Mouse (Mus musculus) liver, embryonic 15.5 days (tissue): ENCODE data around the gene Thada. TPM values are rescaled to one million over a fixed set of nuclear protein-coding genes. Genes with fewer than 3 reads are reported as not detected.

Experiments
- ATAC-seq: fragments of 200-750 bp; cut with Nextera tagmentation; 2 replicates; pipeline ENCODE4 v1.8.0; 2017; ENCODE audit warnings: moderate number of reproducible peaks, mild to moderate bottlenecking, moderate library complexity; ENCODE audit not compliant: insufficient read depth
- H3K27ac ChIP-seq: fragments of 300-500 bp; sonication (generic); replicated peaks from 2 replicates; pipeline ENCODE4 v1.5.1; 2015; ENCODE audit warnings: mild to moderate bottlenecking, inconsistent platforms
- H3K27me3 ChIP-seq: fragments of 300-500 bp; sonication (generic); 2 replicates; pipeline ENCODE4 v1.6.1; 2015; ENCODE audit warnings: mild to moderate bottlenecking, inconsistent platforms
- H3K36me3 ChIP-seq: fragments of 300-500 bp; sonication (generic); replicated peaks from 2 replicates; pipeline ENCODE4 v1.6.1; 2015; ENCODE audit warnings: moderate library complexity, mild to moderate bottlenecking, inconsistent platforms
- H3K4me1 ChIP-seq: fragments of 300-500 bp; sonication (generic); replicated peaks from 2 replicates; pipeline ENCODE4 v1.6.1; 2015; ENCODE audit warnings: inconsistent platforms
- H3K4me2 ChIP-seq: fragments of 300-500 bp; sonication (generic); 2 replicates; pipeline ENCODE4 v1.6.1; 2015; ENCODE audit warnings: moderate library complexity, mild to moderate bottlenecking, inconsistent platforms
- H3K4me3 ChIP-seq: fragments of 300-500 bp; sonication (generic); replicated peaks from 2 replicates; pipeline ENCODE4 v1.5.1; 2015; ENCODE audit warnings: mild to moderate bottlenecking, inconsistent platforms
- H3K9ac ChIP-seq: fragments of 300-500 bp; sonication (generic); 2 replicates; pipeline ENCODE4 v1.6.1; 2015; ENCODE audit warnings: moderate library complexity, mild to moderate bottlenecking, inconsistent platforms
- H3K9me3 ChIP-seq: fragments of 300-500 bp; sonication (generic); replicated peaks from 2 replicates; pipeline ENCODE4 v1.6.1; 2016; ENCODE audit warnings: inconsistent platforms
- WGBS: fragments of 180-500 bp; shearing (Covaris S2); methylation state at CpG from one replicate; pipeline ENCODE4 v1.1.7; 2015; ENCODE audit warnings: mixed read lengths; ENCODE audit not compliant: insufficient replicate concordance; 5-methylcytosine and 5-hydroxymethylcytosine counted together
- polyA plus RNA-seq: library from polyadenylated mRNA; unstranded; fragments of >200 nt; fragmentation: Nextera tagmentation; extraction: Ambion mirVana; gene quantifications from 2 replicates; pipeline ENCODE4 v1.2.1, GENCODE M21; 2015

The Thada gene
- polyA plus RNA-seq, 1 experiment from 2014 or later, result 2.3 TPM

DNA sequence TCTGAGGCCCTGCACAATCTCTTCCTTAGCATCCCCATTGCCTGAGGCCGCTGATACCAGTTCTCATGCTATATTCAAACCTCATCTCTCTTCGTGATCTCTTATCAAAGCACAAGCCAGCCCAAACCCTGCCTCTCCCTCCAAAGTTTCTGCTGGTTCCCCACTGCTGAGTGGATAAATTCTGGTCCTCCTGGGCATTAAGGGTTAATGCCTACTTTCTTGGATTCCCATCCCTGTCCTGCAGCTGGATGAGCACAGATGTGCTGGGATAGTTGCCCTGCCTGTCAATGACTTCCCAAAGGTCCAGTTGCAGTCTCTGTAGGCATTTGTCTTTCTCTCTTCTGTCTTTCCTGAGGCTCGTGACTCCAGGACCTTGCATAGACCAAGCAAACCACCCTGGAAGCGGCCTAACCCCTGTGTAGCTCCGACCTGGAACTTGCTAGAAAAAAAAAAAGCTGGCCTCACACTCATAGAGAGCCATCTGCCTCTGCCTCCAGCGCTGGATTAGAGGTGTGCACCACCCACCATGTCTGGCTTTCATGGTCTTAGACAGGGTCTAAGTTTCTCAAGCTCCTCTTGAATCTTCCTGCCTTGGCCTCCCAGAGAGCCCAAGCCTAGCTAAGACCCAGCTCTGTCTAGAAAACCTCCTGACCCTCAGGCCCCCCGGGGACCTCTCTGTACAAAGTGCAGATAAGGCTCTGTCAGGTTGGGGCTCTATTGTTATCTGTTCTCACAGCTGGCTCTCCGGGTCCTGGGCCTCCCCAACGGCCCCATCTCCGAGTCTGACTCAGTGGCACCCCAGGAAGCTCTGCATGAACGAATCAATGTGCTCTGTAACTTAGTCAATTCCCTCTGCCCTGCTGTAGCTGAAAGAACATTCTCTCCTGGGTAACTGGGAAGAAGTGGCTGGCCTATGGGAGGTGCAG, 318.6 kb downstream of the Thada start:
- peak; percentile 81 for ATAC-seq
- Histone ChIP-seq H3K27me3 (no peaks in the 10 kb centered on the region), H3K4me3 (peak overlapping the region; percentile 28), H3K4me1 (peaks cover 99% of the 10 kb centered on the region), H3K27ac (peak overlapping the region; percentile 92), H3K4me2 (peak overlapping the region; percentile 76), H3K9ac (peak overlapping the region; percentile 54), H3K9me3 (no peaks in the 10 kb centered on the region), H3K36me3 (no peaks in the 10 kb centered on the region)
- 12% methylated on average over 11 of the region's 11 CpGs for WGBS

DNA sequence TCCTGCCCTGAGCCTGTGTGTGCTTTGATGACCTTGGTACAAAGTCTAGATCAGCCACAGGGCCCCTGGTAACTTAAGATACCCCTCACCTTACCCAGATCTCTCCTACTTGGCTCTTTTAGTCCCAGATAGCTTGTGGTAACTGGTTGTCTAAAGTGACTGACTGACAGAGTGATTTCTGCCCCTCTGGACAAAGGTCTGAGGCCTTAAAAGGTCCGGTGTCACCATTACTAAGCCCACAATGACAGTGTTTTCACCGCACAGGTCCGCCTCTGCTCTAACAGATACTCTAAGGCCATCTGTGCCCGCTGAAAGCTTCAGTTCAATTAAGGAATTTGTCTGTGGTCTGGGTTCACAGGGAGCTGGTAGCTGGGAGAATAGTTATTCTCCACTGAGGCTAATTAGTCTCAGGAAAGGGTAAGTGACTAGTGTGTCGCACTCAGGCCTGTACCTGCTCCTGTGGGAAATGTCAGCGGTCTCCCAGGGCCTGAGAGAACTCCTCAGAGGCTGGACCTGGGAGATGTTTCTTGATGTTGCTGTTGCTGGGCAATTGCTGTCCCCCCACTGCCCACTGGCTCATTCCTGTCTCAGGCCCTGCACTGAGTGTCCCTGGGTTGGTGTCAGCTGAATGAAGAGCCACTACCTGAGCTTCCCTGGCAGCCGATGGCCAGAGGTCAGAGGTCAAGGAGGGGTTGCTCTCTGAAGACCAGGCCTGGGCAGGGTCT, 319.4 kb downstream of the Thada start:
- Histone ChIP-seq H3K4me1 (peaks cover 98% of the 10 kb centered on the region), H3K4me3 (peak overlapping the region; percentile 4; the same call in 1 of the 2 replicates), H3K9me3 (no peaks in the 10 kb centered on the region), H3K27ac (peak overlapping the region; percentile 92), H3K4me2 (peak overlapping the region; percentile 76), H3K27me3 (no peaks in the 10 kb centered on the region), H3K36me3 (no peaks in the 10 kb centered on the region), H3K9ac (peak overlapping the region; percentile 54)
- ATAC-seq, result no peak
- WGBS, result 31% methylated on average over 7 of the region's 7 CpGs

DNA sequence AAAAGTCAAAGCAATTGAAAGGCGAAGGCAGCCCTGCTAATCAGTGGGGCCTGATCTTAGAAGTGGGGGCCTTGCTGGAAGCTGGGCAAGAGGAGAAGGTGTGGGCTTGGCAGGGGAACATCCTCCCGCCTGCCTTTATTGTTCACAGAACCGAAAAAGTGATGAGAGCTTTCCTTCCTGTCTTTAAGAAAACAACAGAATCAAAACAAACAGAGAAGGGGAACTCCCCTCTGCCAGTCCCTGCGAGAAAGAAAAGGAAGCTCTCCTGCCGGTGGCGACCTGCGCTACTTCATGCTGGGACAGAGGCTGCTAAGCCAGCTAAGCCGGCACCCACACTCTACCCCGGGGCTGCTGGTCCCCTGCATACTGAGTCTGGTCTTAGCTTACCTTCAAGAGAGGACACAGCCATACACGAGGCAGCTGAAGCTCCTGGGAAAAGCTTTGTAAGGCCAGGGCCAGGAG, 320.1 kb downstream of the Thada start:
- H3K4me3 ChIP-seq, result no peak overlapping the region; the same call in 1 of the 2 replicates
- ATAC-seq, result no peak

DNA sequence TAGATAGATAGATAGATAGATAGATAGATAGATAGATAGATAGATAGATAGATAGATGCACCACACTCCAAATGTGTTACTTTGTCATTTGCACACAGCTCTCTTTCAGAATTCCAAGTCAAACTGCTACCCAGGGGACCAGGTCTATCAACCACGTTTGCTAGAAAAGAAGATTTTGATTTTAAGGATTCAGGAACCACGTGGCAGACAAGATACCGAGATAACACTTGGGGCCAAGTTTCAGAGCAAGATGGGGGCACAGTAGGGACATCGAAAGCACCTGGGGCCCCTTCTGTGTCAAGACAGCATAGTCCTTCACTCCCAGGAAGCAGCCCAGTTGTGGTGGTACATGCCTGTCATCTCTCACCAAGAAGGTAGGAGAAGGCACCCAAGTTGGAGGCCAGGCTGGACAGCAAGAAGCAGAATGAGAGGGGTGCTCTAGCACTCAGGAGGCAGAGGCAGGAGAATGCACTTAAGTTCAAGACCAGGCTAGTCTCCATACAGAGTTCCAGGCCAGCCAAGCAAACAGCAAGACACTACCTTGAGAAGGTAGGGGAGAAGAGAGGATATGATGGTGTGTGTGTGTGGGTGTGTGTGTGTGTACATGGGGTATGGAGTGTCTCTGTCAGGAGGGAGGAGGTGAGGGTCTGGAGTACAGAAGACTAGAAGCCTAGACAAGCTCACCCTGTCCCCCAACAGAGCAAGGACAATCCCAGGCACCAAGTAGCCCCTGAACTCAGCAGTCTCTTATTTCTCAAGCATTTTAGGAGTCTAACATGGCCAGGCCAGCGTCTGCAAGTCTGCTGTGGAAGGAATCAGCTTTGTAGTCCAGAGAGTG, 321.0 kb downstream of the Thada start:
- no peaks in the 10 kb centered on the region for H3K36me3 ChIP-seq
- H3K4me1 ChIP-seq, result peaks cover 99% of the 10 kb centered on the region
- 18% methylated on average over 5 of the region's 5 CpGs for WGBS
- H3K4me2 ChIP-seq, result peak overlapping the region; percentile 76; the same call in 1 of the 2 replicates
- no peak overlapping the region for H3K4me3 ChIP-seq
- H3K9ac ChIP-seq, result peak overlapping the region; percentile 54; the same call in 1 of the 2 replicates
- no peaks in the 10 kb centered on the region for H3K9me3 ChIP-seq
- H3K27me3 ChIP-seq, result no peaks in the 10 kb centered on the region
- peak overlapping the region; percentile 92 for H3K27ac ChIP-seq
- no peak for ATAC-seq

More for the DNA sequence above, 320.1 kb downstream of the Thada start:
- WGBS, result 8% methylated on average over 10 of the region's 10 CpGs
- Histone ChIP-seq H3K9me3 (no peaks in the 10 kb centered on the region), H3K36me3 (no peaks in the 10 kb centered on the region), H3K4me1 (peaks cover 98% of the 10 kb centered on the region), H3K27me3 (no peaks in the 10 kb centered on the region), H3K4me2 (peak overlapping the region; percentile 76), H3K9ac (peak overlapping the region; percentile 54; the same call in 1 of the 2 replicates), H3K27ac (peak overlapping the region; percentile 92)

DNA sequence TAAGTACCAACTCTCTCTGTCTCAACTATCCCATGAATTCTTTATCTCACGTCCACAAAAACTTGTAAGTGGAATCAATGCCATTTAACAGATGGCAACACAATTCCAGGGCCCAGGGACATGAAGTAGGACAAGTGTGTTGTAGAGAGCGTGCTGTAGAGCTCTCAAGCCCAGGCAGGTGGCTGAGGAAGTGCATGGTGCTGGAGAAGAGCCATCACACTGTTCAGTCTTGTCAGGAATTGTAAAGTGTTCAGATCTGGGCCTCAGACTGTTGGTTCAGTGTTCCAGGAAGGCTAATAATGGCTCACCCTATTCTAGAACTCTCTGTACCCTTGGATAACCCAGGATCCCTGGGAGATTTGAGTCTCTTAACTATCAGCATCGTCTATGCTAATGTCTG, 321.9 kb downstream of the Thada start:
- no peaks in the 10 kb centered on the region for H3K9me3 ChIP-seq
- H3K27me3 ChIP-seq, result no peaks in the 10 kb centered on the region
- ATAC-seq, result no peak
- 79% methylated on average over 3 of the region's 3 CpGs for WGBS
- no peak overlapping the region for H3K4me2 ChIP-seq
- H3K9ac ChIP-seq, result no peak overlapping the region
- peaks cover 94% of the 10 kb centered on the region for H3K4me1 ChIP-seq
- H3K36me3 ChIP-seq, result no peaks in the 10 kb centered on the region
- no peak overlapping the region for H3K4me3 ChIP-seq
- no peak overlapping the region; the same call in 1 of the 2 replicates for H3K27ac ChIP-seq

DNA sequence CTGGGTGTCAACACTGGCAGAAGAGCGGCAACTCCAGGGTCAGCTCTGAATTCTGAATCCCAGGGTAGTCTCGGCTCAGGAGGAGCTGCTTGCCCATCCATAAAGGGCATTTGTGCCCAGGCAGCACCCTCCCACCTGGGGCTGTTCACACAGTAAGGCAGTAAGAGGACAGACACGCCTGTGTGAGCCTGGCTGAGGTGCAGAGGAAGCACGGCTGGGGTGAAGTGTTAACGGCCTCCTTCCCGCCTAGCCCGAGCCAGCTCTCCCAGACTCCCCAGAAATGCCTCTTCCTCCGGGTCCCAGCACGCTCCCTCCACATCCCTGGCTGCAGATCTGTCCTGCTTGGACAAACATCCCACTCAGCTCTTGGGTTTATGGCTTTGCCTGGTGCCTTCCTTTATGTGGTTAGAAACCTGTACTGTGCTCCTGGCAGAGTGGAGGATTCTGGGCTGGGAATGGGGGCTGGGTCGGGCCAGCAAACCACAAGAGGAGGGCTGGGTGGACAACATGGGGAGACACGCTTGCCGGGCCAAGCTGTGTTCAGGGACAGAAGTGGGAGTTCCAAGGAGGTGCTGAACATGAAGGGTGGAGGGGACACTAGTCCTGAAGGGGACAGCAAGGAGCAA, 322.7 kb downstream of the Thada start:
- ATAC-seq, result no peak
- H3K9me3 ChIP-seq, result no peaks in the 10 kb centered on the region
- H3K36me3 ChIP-seq, result no peaks in the 10 kb centered on the region
- H3K9ac ChIP-seq, result no peak overlapping the region
- H3K4me3 ChIP-seq, result no peak overlapping the region
- H3K27ac ChIP-seq, result 0 out of 2 replicates have a peak overlapping the region, but pooled peaks have one; percentile 45
- peaks cover 94% of the 10 kb centered on the region for H3K4me1 ChIP-seq
- 35% methylated on average over 12 of the region's 12 CpGs for WGBS
- H3K4me2 ChIP-seq, result no peak overlapping the region
- H3K27me3 ChIP-seq, result no peaks in the 10 kb centered on the region

DNA sequence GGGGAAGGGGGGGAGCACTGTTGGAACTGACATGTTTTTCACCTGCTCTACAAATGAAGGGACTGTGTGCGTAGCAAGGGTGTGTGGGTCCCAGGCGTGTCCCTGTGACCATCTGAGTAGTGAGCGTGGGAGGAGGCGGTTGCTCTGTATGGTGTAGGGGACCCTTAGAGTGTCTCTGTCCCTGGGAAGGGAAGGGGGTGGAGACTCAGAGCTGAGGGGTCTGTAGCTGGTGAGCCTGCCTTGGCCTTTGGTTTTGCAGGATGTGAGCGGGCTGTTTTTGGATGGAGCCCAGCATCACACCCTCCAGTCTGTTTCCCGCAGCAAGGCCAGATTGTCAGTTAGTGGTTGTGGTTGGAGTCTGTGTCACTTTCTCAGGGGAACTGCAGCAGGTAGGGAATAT, 324.3 kb downstream of the Thada start:
- 59% methylated on average over 6 of the region's 6 CpGs for WGBS
- Histone ChIP-seq H3K9ac (no peak overlapping the region), H3K4me1 (peaks cover 94% of the 10 kb centered on the region), H3K9me3 (no peaks in the 10 kb centered on the region), H3K27ac (peak overlapping the region; percentile 70), H3K27me3 (no peaks in the 10 kb centered on the region), H3K36me3 (no peaks in the 10 kb centered on the region), H3K4me3 (no peak overlapping the region), H3K4me2 (no peak overlapping the region)
- no peak for ATAC-seq

DNA sequence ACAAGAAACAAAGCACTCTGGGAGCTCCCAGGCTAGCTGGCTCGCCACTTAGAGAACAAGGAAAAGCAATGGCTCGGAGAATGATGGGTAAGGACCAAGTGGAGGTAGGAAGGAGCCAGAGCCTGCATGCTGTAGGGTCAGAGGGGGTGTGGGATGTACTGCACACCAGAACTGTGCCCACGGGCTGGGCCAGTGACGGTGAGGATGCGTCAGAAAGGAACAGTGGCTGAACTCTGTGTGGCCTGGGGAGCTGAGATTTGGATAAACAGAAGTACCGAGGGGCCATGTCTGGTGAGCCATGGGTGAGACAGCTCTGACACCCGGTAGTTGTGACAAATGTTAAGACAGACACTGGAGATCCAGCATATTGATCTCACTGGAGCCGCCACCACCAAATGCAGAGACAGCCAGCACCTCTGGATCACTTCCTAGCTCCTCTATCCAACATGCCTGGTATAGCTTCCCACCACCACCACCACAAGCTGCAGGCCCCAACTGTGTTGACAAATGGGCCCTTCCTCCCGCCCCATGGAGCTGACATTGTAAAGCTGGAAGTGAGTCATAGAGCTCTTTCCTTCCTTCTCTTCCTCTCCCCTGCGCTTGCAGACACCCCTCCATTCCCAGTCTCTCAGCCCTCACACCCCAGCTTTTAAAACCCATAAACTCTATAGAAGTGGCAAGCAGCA, 325.0 kb downstream of the Thada start:
- Histone ChIP-seq H3K4me3 (no peak overlapping the region), H3K36me3 (no peaks in the 10 kb centered on the region), H3K9me3 (no peaks in the 10 kb centered on the region), H3K4me1 (peaks cover 94% of the 10 kb centered on the region), H3K4me2 (no peak overlapping the region), H3K27ac (peak overlapping the region; percentile 70), H3K9ac (no peak overlapping the region), H3K27me3 (no peaks in the 10 kb centered on the region)
- no peak for ATAC-seq
- 41% methylated on average over 10 of the region's 10 CpGs for WGBS
